Mouse (Mus musculus): Measurements from ENCODE around the gene Pdcd6ip.

GRCm38 (mm10) chr9:113653571-113653970 lies 54.5 kb downstream of the Pdcd6ip start:
- TF ChIP-seq POLR2A (IDR thresholded peaks at IDR 0.05; ENCODE audit: borderline replicate concordance, extremely low read depth, low read depth, low read length) = no peak
- no peak for TF ChIP-seq CTCF (IDR thresholded peaks at IDR 0.05; ENCODE audit: insufficient read depth, low read length)
